Mouse (Mus musculus): ENCODE data around the gene Tnfrsf13c.

Tnfrsf13c gene

DNA sequence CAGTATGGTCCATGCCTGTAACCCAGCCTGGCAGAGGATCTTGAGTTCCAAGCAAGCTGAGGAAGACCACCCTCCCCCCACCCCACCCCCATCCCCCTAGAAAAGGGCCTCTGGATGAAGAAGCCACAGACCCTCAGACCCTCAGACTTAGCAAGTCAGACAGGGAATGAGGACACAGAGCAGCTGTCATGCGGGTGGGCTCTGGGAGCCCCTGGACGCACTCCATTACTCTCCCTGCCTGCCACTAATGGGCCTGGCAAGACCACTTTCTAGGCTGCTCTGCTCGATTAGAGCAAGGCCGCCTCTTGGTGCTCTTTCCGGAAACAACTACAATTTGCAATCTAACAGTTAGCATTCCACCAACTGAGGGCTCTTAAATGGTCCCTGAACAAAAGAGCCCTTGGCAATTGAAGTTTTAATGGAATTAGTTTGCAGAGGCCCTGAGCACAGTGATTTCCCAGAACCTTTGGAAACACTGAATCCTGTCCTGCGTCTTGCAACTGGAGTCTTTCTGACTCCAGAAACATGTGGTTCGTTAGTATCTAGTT lies 46.4 kb downstream of the Tnfrsf13c start:
- DNase-seq = no peak

DNA sequence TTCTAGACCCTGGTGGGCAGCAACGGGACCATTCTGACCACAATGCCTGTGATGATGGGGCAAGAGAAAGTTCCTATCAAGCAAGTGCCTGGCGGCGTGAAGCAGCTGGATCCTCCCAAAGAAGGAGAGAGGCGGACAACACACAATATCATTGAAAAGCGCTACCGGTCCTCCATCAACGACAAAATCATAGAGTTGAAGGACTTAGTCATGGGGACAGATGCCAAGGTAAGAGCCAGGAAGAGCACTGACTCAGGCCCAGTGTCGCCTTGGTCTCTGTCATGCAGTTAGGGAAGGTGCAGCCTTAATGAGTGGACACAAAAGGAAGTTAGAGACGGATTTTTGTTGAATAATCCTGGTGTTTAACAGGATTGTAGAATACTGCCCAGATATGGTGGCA lies 49.1 kb downstream of the Tnfrsf13c start:
- no peak for DNase-seq

DNA sequence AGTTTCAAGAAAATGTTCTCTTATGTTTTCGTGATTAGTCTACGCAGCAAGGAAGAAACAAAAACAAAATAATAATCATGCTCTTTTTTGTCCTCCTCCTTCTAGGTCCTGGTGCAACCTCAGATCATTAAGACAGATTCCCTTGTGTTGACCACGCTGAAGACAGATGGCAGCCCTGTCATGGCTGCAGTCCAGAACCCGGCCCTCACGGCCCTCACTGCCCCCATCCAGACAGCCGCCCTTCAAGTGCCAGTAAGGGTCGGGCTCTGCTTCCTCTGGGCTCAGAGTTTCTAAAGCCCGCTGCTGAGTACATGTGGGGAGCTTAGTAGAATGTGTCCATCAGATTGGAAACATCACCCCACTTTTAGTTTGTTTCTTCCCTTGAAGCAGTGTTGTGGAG lies 51.5 kb downstream of the Tnfrsf13c start:
- DNase-seq = no peak

Data from thymus, postnatal 25 days (tissue).